Mouse (Mus musculus): Measurements from ENCODE around the gene Pdcd7.

- TF ChIP-seq CTCF (IDR thresholded peaks at IDR 0.05; ENCODE audit: extremely low read depth, insufficient read depth, insufficient read length, insufficient replicate concordance) (no peak), POLR2A (IDR thresholded peaks at IDR 0.05; ENCODE audit: low read depth, low read length) (no peak)
Measured at GRCm38 (mm10) chr9:65391613-65391964, 45.7 kb downstream of the Pdcd7 start, which contains the start of gene Kbtbd13.
